Mouse (Mus musculus) gastrocnemius, postnatal 36 days (tissue): ENCODE results near the gene Galnt13. TPM values are rescaled to one million over a fixed set of nuclear protein-coding genes. Genes with fewer than 3 reads are reported as not detected.
"Not testable (repeated sequence)": the region's sequence is repeated elsewhere in the genome, so short reads cannot be mapped to it uniquely, and the experiment has no call there.

ENCODE experiments used
- DNase-seq, 2 experiments: peaks; one replicate each; pipeline ENCODE4 v3.0.0; 2022
- intact Hi-C: fragments of 180-260 bp; cut with DNase I; formaldehyde crosslinking; loops from one replicate; pipeline ENCODE4 v1.15.1; 2025
- long read RNA-seq, 2 experiments: library from polyadenylated mRNA; stranded (forward); transcript quantifications; one replicate each; pipeline ENCODE4 v2.0.0; 2021
- total RNA-seq, 2 experiments: library from RNA; stranded (reverse); gene quantifications; 2 replicates each; pipeline ENCODE4 v1.2.3; 2021

Gene Galnt13
- total RNA-seq, result not detected
- long read RNA-seq, experiment 1, result 0 reads
- long read RNA-seq, experiment 2, result 0 reads

- intact Hi-C loops, result no loop called here
- DNase-seq, result no peak
Measured at GRCm38 (mm10) chr2:54435937-54436735, at the start of gene Galnt13. Galnt13 (plus strand) TSS chr2:54436317.

GRCm38 (mm10) chr2:54431060-54431459 lies 5.1 kb upstream of the Galnt13 start:
- no peak for DNase-seq
- intact Hi-C loops, result no loop called here

GRCm38 (mm10) chr2:54435380-54435779 lies 737 bp upstream of the Galnt13 start:
- no peak for DNase-seq
- intact Hi-C loops, result no loop called here

- no peak for DNase-seq
- intact Hi-C loops, result no loop called here
Measured at GRCm38 (mm10) chr2:54436736-54437500, 801 bp downstream of the Galnt13 start.

- no peak for DNase-seq
- intact Hi-C loops, result no loop called here
Measured at GRCm38 (mm10) chr2:54437501-54437830, 1.3 kb downstream of the Galnt13 start.

GRCm38 (mm10) chr2:54442734-54443500 lies 6.8 kb downstream of the Galnt13 start:
- DNase-seq, result no peak
- intact Hi-C loops, result no loop called here

GRCm38 (mm10) chr2:54483426-54483825 lies 47.3 kb downstream of the Galnt13 start:
- DNase-seq, result no peak
- intact Hi-C loops, result no loop called here

- intact Hi-C loops, result no loop called here
- no peak for DNase-seq
Measured at GRCm38 (mm10) chr2:54522989-54523388, 86.9 kb downstream of the Galnt13 start.

GRCm38 (mm10) chr2:54527073-54527472 lies 91.0 kb downstream of the Galnt13 start:
- no peak for DNase-seq
- intact Hi-C loops, result no loop called here

GRCm38 (mm10) chr2:54558357-54559153 lies 122.4 kb downstream of the Galnt13 start:
- intact Hi-C loops, result no loop called here
- no peak for DNase-seq

GRCm38 (mm10) chr2:54565068-54565467 lies 129.0 kb downstream of the Galnt13 start:
- DNase-seq, result no peak
- intact Hi-C loops, result no loop called here

- DNase-seq, result no peak
- intact Hi-C loops, result no loop called here
Measured at GRCm38 (mm10) chr2:54567186-54567585, 131.1 kb downstream of the Galnt13 start.

- intact Hi-C loops, result no loop called here
- DNase-seq, result no peak
Measured at GRCm38 (mm10) chr2:54567632-54568031, 131.5 kb downstream of the Galnt13 start.

GRCm38 (mm10) chr2:54713817-54714216 lies 277.7 kb downstream of the Galnt13 start:
- DNase-seq, intact Hi-C loops: not testable (repeated sequence)

- intact Hi-C loops, result no loop called here
- DNase-seq, result no peak
Measured at GRCm38 (mm10) chr2:54751232-54751631, 315.1 kb downstream of the Galnt13 start.

GRCm38 (mm10) chr2:54759781-54760180 lies 323.7 kb downstream of the Galnt13 start:
- intact Hi-C loops, result no loop called here
- no peak for DNase-seq

- intact Hi-C loops, result no loop called here
- DNase-seq, result no peak
Measured at GRCm38 (mm10) chr2:54778790-54779273, 342.7 kb downstream of the Galnt13 start.

GRCm38 (mm10) chr2:54813670-54814256 lies 377.6 kb downstream of the Galnt13 start:
- no peak for DNase-seq
- intact Hi-C loops, result no loop called here

- intact Hi-C loops, result no loop called here
- no peak for DNase-seq
Measured at GRCm38 (mm10) chr2:54841245-54841644, 405.1 kb downstream of the Galnt13 start.
